Mouse (Mus musculus) kidney, postnatal 0 days (tissue): ENCODE data around the gene Maco1. TPM values are rescaled to one million over a fixed set of nuclear protein-coding genes. Genes with fewer than 3 reads are reported as not detected.

Source experiments
- ATAC-seq: fragments of 200-750 bp; cut with Nextera tagmentation; replicated peaks from 2 replicates; pipeline ENCODE4 v1.8.0; 2017; ENCODE audit warnings: low read depth, moderate number of reproducible peaks, moderate TSS enrichment, moderate library complexity; ENCODE audit not compliant: low FRiP score
- DNase-seq: peaks from one replicate; pipeline ENCODE4 v3.0.0-alpha.2; 2016; ENCODE audit warnings: low spot score
- H3K27ac ChIP-seq: fragments of 300-500 bp; sonication (generic); 2 replicates; pipeline ENCODE4 v1.5.1; 2014; ENCODE audit warnings: mild to moderate bottlenecking
- H3K27me3 ChIP-seq: fragments of 300-500 bp; sonication (generic); 2 replicates; pipeline ENCODE4 v1.6.1; 2014; ENCODE audit warnings: low read length, mixed read lengths; ENCODE audit not compliant: insufficient read depth
- H3K36me3 ChIP-seq: fragments of 300-500 bp; sonication (generic); 2 replicates; pipeline ENCODE4 v1.6.1; 2014; ENCODE audit warnings: low read length, mixed read lengths; ENCODE audit not compliant: insufficient read depth
- H3K4me1 ChIP-seq: fragments of 300-500 bp; sonication (generic); replicated peaks from 2 replicates; pipeline ENCODE4 v1.6.1; 2014; ENCODE audit warnings: antibody characterized with exemption, low read length, mixed read lengths; ENCODE audit not compliant: insufficient read depth
- H3K4me2 ChIP-seq: fragments of 300-500 bp; sonication (generic); 2 replicates; pipeline ENCODE4 v1.6.1; 2014; ENCODE audit warnings: mild to moderate bottlenecking, low read length, moderate library complexity, mixed read lengths
- H3K4me3 ChIP-seq: fragments of 300-500 bp; sonication (generic); replicated peaks from 2 replicates; pipeline ENCODE4 v1.5.1; 2014; ENCODE audit warnings: low read depth, low read length
- H3K9ac ChIP-seq: fragments of 300-500 bp; sonication (generic); 2 replicates; pipeline ENCODE4 v1.6.1; 2014; ENCODE audit warnings: low read depth, low read length
- H3K9me3 ChIP-seq: fragments of 300-500 bp; sonication (generic); replicated peaks from 2 replicates; pipeline ENCODE4 v1.6.1; 2016; ENCODE audit warnings: low read length, inconsistent platforms, mixed read lengths
- CTCF ChIP-seq: IDR thresholded peaks from 2 replicates; pipeline ENCODE4 v1.5.1; 2016; ENCODE audit warnings: antibody characterized with exemption, low read depth, mild to moderate bottlenecking, moderate library complexity
- WGBS: fragments of 180-500 bp; shearing (Covaris S2); extraction: QIAGEN DNeasy Blood & Tissue Kit; methylation state at CpG from one replicate; pipeline ENCODE4 v1.1.7; 2014; 5-methylcytosine and 5-hydroxymethylcytosine counted together
- polyA plus RNA-seq: library from polyadenylated mRNA; unstranded; fragments of >200 nt; fragmentation: Nextera tagmentation; extraction: Ambion mirVana; gene quantifications from 2 replicates; pipeline ENCODE4 v1.2.1, GENCODE M21; 2015

Maco1 gene
- polyA plus RNA-seq, 1 experiment from 2014 or later: 32.4 TPM

GRCm38 (mm10) chr4:134880041-134880440, 26.9 kb upstream of the Maco1 start:
- Histone ChIP-seq H3K27me3 (no peaks in the 10 kb centered on the region), H3K9ac (no peak overlapping the region), H3K4me1 (no peaks in the 10 kb centered on the region), H3K27ac (no peak overlapping the region), H3K9me3 (no peaks in the 10 kb centered on the region), H3K36me3 (no peaks in the 10 kb centered on the region), H3K4me3 (peak overlapping the region; percentile 10; the same call in 1 of the 2 replicates), H3K4me2 (peak overlapping the region; percentile 52)
- ATAC-seq (no peak), DNase-seq (no peak)
- 42% methylated on average over 6 of the region's 6 CpGs for WGBS
- peak; percentile 57; the same call in 1 of the 2 replicates for TF ChIP-seq CTCF

GRCm38 (mm10) chr4:134879410-134879981, 26.4 kb upstream of the Maco1 start:
- ATAC-seq (0 out of 2 replicates have a peak, but pooled peaks have one; percentile 40), DNase-seq (peak; percentile 88)
- Histone ChIP-seq H3K36me3 (no peaks in the 10 kb centered on the region), H3K4me3 (peak overlapping the region; percentile 10), H3K27me3 (no peaks in the 10 kb centered on the region), H3K4me1 (no peaks in the 10 kb centered on the region), H3K4me2 (peak overlapping the region; percentile 52), H3K27ac (no peak overlapping the region), H3K9me3 (no peaks in the 10 kb centered on the region), H3K9ac (no peak overlapping the region)
- peak; percentile 87 for TF ChIP-seq CTCF
- WGBS: 5% methylated on average over 17 of the region's 17 CpGs

- Histone ChIP-seq H3K4me2 (no peak overlapping the region), H3K4me1 (no peaks in the 10 kb centered on the region), H3K27ac (no peak overlapping the region), H3K9me3 (no peaks in the 10 kb centered on the region), H3K27me3 (no peaks in the 10 kb centered on the region), H3K9ac (no peak overlapping the region), H3K36me3 (no peaks in the 10 kb centered on the region), H3K4me3 (no peak overlapping the region)
- ATAC-seq (no peak), DNase-seq (no peak)
- WGBS: 73% methylated on average over 9 of the region's 9 CpGs
- no peak for TF ChIP-seq CTCF
These were observed 23.0 kb upstream of the Maco1 start for GRCm38 (mm10) chr4:134876171-134876570.

GRCm38 (mm10) chr4:134871950-134872349, 18.8 kb upstream of the Maco1 start:
- WGBS: 55% methylated on average over 2 of the region's 2 CpGs
- DNase-seq (no peak), ATAC-seq (no peak)
- Histone ChIP-seq H3K4me2 (no peak overlapping the region), H3K36me3 (no peaks in the 10 kb centered on the region), H3K4me3 (no peak overlapping the region), H3K4me1 (peaks cover 6% of the 10 kb centered on the region), H3K27ac (no peak overlapping the region), H3K27me3 (peaks cover 5% of the 10 kb centered on the region; the same call in 1 of the 2 replicates), H3K9ac (no peak overlapping the region), H3K9me3 (no peaks in the 10 kb centered on the region)
- TF ChIP-seq CTCF: no peak

GRCm38 (mm10) chr4:134871477-134871876, 18.3 kb upstream of the Maco1 start:
- WGBS: 47% methylated on average over 4 of the region's 4 CpGs
- Histone ChIP-seq H3K4me1 (peaks cover 6% of the 10 kb centered on the region), H3K9me3 (no peaks in the 10 kb centered on the region), H3K4me3 (no peak overlapping the region), H3K36me3 (no peaks in the 10 kb centered on the region), H3K27me3 (peaks cover 5% of the 10 kb centered on the region; the same call in 1 of the 2 replicates), H3K4me2 (no peak overlapping the region), H3K9ac (no peak overlapping the region), H3K27ac (no peak overlapping the region)
- no peak for DNase-seq
- ATAC-seq: no peak
- TF ChIP-seq CTCF: no peak

GRCm38 (mm10) chr4:134869815-134870375, 16.8 kb upstream of the Maco1 start:
- peaks cover 6% of the 10 kb centered on the region for H3K4me1 ChIP-seq
- 62% methylated on average over 7 of the region's 7 CpGs for WGBS

More at GRCm38 (mm10) chr4:134869815-134870375, 16.8 kb upstream of the Maco1 start:
- TF ChIP-seq CTCF: no peak
- Histone ChIP-seq H3K9ac (0 out of 2 replicates have a peak overlapping the region, but pooled peaks have one; percentile 24), H3K27me3 (peaks cover 5% of the 10 kb centered on the region; the same call in 1 of the 2 replicates), H3K9me3 (no peaks in the 10 kb centered on the region), H3K4me3 (no peak overlapping the region), H3K4me2 (peak overlapping the region; percentile 39), H3K27ac (no peak overlapping the region), H3K36me3 (no peaks in the 10 kb centered on the region)
- ATAC-seq (no peak), DNase-seq (peak; percentile 31)
